Mouse (Mus musculus) erythroblast, embryonic 14.5 days (primary cell): ENCODE measurements around the gene Naip6. TPM values are rescaled to one million over a fixed set of nuclear protein-coding genes. Genes with fewer than 3 reads are reported as not detected.
"Not testable (repeated sequence)": the region's sequence is repeated elsewhere in the genome, so short reads cannot be mapped to it uniquely, and the experiment has no call there.

Experiments used
- H3K27me3 ChIP-seq: 2 replicates; pipeline ENCODE4 v1.6.1; 2012; ENCODE audit warnings: inconsistent platforms; ENCODE audit not compliant: control insufficient read depth
- H3K36me3 ChIP-seq: 2 replicates; pipeline ENCODE4 v1.6.1; 2012; ENCODE audit warnings: mild to moderate bottlenecking, inconsistent platforms; ENCODE audit not compliant: control insufficient read depth
- H3K4me1 ChIP-seq: 2 replicates; pipeline ENCODE4 v1.6.1; 2012; ENCODE audit warnings: inconsistent platforms; ENCODE audit not compliant: control insufficient read depth
- H3K4me3 ChIP-seq: replicated peaks from 2 replicates; pipeline ENCODE3; 2012; ENCODE audit warnings: moderate library complexity, mild to moderate bottlenecking, inconsistent platforms
- H3K9me3 ChIP-seq: 2 replicates; pipeline ENCODE4 v1.6.1; 2012; ENCODE audit warnings: low read length, inconsistent platforms, mixed read lengths; ENCODE audit not compliant: control insufficient read depth
- GATA1 ChIP-seq: IDR thresholded peaks from 2 replicates; pipeline ENCODE4 v1.6.1; 2012; ENCODE audit warnings: low read length, inconsistent platforms, mixed read lengths
- TAL1 ChIP-seq: IDR thresholded peaks from 3 replicates; pipeline ENCODE4 v1.6.1; 2012; ENCODE audit warnings: low read length, inconsistent platforms, mixed read lengths
- polyA plus RNA-seq: library from polyadenylated mRNA; stranded (reverse); fragments of >175 nt; gene quantifications from 2 replicates; pipeline ENCODE4 v1.2.3, GENCODE M21; 2012

Gene Naip6
- polyA plus RNA-seq, 1 experiment = not detected

DNA sequence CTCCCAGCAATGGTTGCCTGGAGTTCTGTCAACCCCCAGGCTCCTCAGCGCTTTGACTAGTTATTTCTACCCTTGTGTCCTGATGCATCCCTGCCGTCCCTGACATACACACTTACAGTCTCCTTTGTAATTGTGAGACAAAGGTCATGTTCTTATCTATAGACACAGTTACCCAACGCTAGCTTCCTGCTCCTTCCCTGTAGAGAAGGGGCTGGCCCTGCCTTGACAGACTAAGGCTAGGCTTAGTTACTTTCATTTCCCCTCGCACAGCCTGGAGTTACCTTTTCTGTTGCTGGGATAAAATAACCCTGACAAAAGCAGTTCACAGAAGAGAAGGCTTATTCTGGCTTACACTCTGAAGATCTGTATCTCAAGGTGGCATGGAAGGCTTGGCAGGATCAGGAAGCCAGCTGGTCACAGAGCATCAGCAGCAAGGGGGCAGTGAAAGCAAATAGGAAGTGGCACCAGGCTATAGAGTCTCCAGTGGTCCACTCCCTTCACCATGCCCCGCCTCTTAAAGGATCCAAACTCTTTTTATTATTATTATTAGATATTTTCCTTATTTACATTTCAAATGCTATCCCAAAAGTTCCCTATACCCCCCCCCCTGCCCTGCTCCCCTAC is 70.5 kb downstream of the Naip6 start:
- H3K9me3 ChIP-seq, H3K4me3 ChIP-seq, H3K27me3 ChIP-seq, H3K4me1 ChIP-seq, H3K36me3 ChIP-seq: not testable (repeated sequence)

DNA sequence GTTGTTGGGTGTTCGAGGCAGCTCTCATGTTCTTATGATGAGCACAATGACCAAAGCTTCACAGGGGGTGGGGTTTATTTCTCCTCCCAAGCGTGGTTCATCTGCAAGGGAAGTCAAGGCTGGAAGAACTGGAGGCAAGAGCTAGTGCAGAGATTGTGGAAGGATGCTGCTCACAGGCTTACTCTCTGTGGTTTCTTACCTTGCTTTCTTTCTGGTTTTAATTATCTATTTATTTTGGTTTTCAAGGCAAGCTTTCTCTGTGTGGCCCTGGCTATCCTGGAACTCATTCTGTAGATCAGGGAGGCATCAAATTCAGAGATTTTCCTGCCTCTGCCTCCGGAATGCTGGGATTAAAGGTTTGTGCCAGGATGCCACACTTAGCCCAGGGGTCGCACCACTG is 71.3 kb downstream of the Naip6 start, which contains the start of gene Naip5:
TSS of gene Naip5 (minus strand) at position 101 of the 400 bp plus-strand sequence.
- not testable (repeated sequence) for H3K4me3 ChIP-seq, H3K9me3 ChIP-seq, H3K4me1 ChIP-seq, H3K27me3 ChIP-seq, H3K36me3 ChIP-seq

DNA sequence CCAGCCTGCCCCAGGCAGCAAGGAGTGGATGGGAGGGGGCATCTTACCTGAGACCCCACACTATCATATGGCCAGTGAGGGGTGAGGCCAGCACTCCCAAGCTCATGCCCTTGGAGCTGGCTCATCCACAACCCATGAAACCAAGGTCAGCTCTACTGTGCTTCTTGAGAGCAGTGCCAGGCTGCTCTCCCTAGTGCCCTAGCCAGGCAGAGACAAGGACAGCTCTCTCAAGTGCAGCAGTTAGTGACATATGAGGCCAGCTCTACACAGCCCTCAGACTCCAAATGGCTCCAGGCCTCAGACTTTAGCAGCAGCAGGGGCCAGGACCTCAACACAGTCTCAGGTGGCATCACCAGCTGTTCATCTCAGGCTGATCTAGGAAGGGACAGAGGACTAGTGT is 73.8 kb downstream of the Naip6 start:
- no peaks in the 10 kb centered on the region for H3K36me3 ChIP-seq
- no peaks in the 10 kb centered on the region for H3K27me3 ChIP-seq
- TF ChIP-seq GATA1 = no peak
- TF ChIP-seq TAL1 = no peak
- no peaks in the 10 kb centered on the region for H3K9me3 ChIP-seq
- no peaks in the 10 kb centered on the region for H3K4me1 ChIP-seq
- no peak overlapping the region for H3K4me3 ChIP-seq

Other genes starting within 250 kb of the Naip6 start
- gene Bdp1, start 213.6 kb downstream of the Naip6 start, polyA plus RNA-seq = 0.13 and 0.21 TPM in 2 replicates
- gene Serf1, start 209.7 kb downstream of the Naip6 start, polyA plus RNA-seq = 0.76 and 1.0 TPM in 2 replicates
- 3.3 and 4.1 TPM in 2 replicates for gene Smn1, start 192.8 kb downstream of the Naip6 start, polyA plus RNA-seq
- 0.01 TPM in 1 of 2 replicates, not detected in the other for gene Naip2, start 115.6 kb downstream of the Naip6 start, polyA plus RNA-seq
- gene Naip5, start 71.4 kb downstream of the Naip6 start, polyA plus RNA-seq = not detected in 2 replicates
- 0.01 TPM in 1 of 2 replicates, not detected in the other for gene Naip1, start 135.2 kb upstream of the Naip6 start, polyA plus RNA-seq
- 0.46 and 1.3 TPM in 2 replicates for gene Gtf2h2, start 174.9 kb upstream of the Naip6 start, polyA plus RNA-seq
- not detected in 2 replicates for gene Ocln, start 235.0 kb upstream of the Naip6 start, polyA plus RNA-seq